Mouse (Mus musculus) CD4-positive, CD25-positive, alpha-beta regulatory T cell, adult 4 months (primary cell): ENCODE results near the gene Anapc1. TPM values are rescaled to one million over a fixed set of nuclear protein-coding genes. Genes with fewer than 3 reads are reported as not detected.

ENCODE experiments used
- ATAC-seq: one replicate; pipeline ENCODE4 v1.8.0; 2017
- polyA plus RNA-seq, 2 experiments: library from polyadenylated mRNA; unstranded; fragments of 100-300 nt; shearing (Covaris generic); gene quantifications; one replicate each; pipeline ENCODE4 v1.2.1; 2017

The Anapc1 gene
- polyA plus RNA-seq, 2 experiments from 2014 or later: 44.4 to 57.1 TPM

DNA sequence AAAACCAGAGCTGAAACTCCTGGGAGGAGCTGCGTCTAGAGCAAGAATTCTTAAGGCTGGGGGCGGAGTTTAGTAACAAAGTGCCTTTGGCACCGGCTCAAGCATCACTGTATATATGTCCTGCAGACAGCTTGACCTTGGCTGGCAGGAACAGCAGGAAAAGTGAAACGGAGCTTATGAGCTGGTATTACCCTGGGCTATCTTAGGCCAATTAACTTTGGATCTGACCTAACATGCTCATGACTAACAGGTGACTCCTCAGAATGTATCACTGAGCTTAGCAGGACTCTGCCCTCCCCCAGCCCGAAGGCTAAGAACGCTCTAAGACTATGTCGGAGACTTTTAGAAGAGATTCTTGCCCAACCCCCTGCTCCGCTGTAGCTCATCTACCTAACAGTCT, 121.3 kb downstream of the Anapc1 start:
- no peak for ATAC-seq

DNA sequence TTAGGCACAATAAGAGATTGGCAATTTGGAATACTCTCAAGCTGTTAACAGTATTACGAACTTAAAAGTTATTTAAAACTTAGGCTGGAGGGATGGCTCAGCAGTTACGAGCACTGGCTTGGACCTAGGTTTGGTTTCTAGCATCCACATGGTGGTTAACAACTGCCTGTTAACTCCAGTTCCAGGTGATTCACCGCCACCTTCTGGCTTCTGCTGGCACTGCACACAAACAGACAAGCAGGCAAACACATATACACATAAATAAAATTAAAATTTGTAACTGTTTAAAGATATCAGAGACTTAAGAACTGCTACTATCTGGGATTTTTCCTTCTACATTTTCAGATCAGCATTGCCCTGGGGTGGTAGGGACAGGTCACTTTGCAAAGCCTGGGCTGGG, 123.0 kb downstream of the Anapc1 start:
- ATAC-seq: no peak

Other genes with a start within 250 kb of the Anapc1 start
- gene Spdye4c, start 96.2 kb downstream of the Anapc1 start, polyA plus RNA-seq: not detected
- under 1 TPM; 0.15 to 0.51 TPM for gene Mertk, start 11.6 kb upstream of the Anapc1 start, polyA plus RNA-seq
- 10 to 100 TPM; 18.4 to 22.1 TPM for gene Tmem87b, start 130.7 kb upstream of the Anapc1 start, polyA plus RNA-seq
- not detected for gene Fbln7, start 175.6 kb upstream of the Anapc1 start, polyA plus RNA-seq